Mouse (Mus musculus) limb, embryonic 11.5 days (tissue): ENCODE measurements around the gene Prpf38b. TPM values are rescaled to one million over a fixed set of nuclear protein-coding genes. Genes with fewer than 3 reads are reported as not detected.
"Not testable (repeated sequence)": the region's sequence is repeated elsewhere in the genome, so short reads cannot be mapped to it uniquely, and the experiment has no call there.

Experiments used
- ATAC-seq: fragments of 200-750 bp; cut with Nextera tagmentation; 2 replicates; pipeline ENCODE4 v1.8.0; 2017; ENCODE audit warnings: low read depth; ENCODE audit not compliant: insufficient number of reproducible peaks, low FRiP score, low TSS enrichment
- DNase-seq: peaks from one replicate; pipeline ENCODE4 v3.0.0-alpha.2; 2015; ENCODE audit warnings: low spot score
- H3K27ac ChIP-seq: fragments of 300-500 bp; sonication (generic); replicated peaks from 2 replicates; pipeline ENCODE4 v1.5.1; 2014; ENCODE audit warnings: low read depth, mild to moderate bottlenecking, low read length
- H3K27me3 ChIP-seq: fragments of 300-500 bp; sonication (generic); 2 replicates; pipeline ENCODE4 v1.6.1; 2014; ENCODE audit warnings: mild to moderate bottlenecking, low read length, mixed read lengths; ENCODE audit not compliant: control insufficient read depth, insufficient read depth
- H3K36me3 ChIP-seq: fragments of 300-500 bp; sonication (generic); 2 replicates; pipeline ENCODE4 v1.6.1; 2014; ENCODE audit warnings: mild to moderate bottlenecking, low read length, moderate library complexity, mixed read lengths; ENCODE audit not compliant: control insufficient read depth, insufficient read depth
- H3K4me1 ChIP-seq: fragments of 300-500 bp; sonication (generic); 2 replicates; pipeline ENCODE4 v1.6.1; 2014; ENCODE audit warnings: low read length, mixed read lengths; ENCODE audit not compliant: control insufficient read depth, insufficient read depth
- H3K4me2 ChIP-seq: fragments of 300-500 bp; sonication (generic); 2 replicates; pipeline ENCODE4 v1.6.1; 2014; ENCODE audit warnings: low read depth, mild to moderate bottlenecking, moderate library complexity; ENCODE audit not compliant: severe bottlenecking
- H3K4me3 ChIP-seq: fragments of 300-500 bp; sonication (generic); 2 replicates; pipeline ENCODE4 v1.5.1; 2014; ENCODE audit warnings: low read depth, low read length
- H3K9ac ChIP-seq: fragments of 300-500 bp; sonication (generic); 2 replicates; pipeline ENCODE4 v1.6.1; 2014; ENCODE audit warnings: mild to moderate bottlenecking, low read length
- H3K9me3 ChIP-seq: fragments of 300-500 bp; sonication (generic); 2 replicates; pipeline ENCODE4 v1.6.1; 2016; ENCODE audit warnings: low read length; ENCODE audit not compliant: control insufficient read depth
- WGBS: fragments of 180-500 bp; shearing (Covaris S2); extraction: QIAGEN DNeasy Blood & Tissue Kit; methylation state at CpG from one replicate; pipeline ENCODE4 v1.1.7; 2014; 5-methylcytosine and 5-hydroxymethylcytosine counted together
- polyA plus RNA-seq: library from polyadenylated mRNA; unstranded; fragments of >200 nt; fragmentation: Nextera tagmentation; extraction: Ambion mirVana; gene quantifications from 2 replicates; pipeline ENCODE4 v1.2.1, GENCODE M21; 2014

Gene Prpf38b
- polyA plus RNA-seq, 1 experiment from 2014 or later = 79.9 TPM

DNA sequence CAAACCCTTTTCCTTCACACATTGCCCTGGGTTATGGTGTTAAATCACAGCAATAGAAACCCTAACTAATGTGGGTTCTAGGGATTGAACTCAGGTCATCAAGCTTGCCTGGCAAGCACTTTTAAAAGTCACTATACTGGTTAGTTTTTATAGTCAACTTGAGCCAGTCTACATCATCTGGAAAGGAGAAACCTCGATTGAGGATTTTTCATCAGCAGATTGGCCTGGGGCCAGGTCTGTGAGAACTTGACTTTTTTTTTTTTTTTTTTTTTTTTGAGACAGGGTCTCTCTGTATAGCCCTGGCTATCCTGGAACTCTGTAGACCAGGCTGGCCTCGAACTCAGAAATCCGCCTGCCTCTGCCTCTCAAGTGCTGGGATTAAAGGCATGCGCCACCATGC is 49.2 kb downstream of the Prpf38b start:
- WGBS = 95% methylated on average over 4 of the region's 4 CpGs
- not testable (repeated sequence) for H3K4me2 ChIP-seq, DNase-seq, H3K9me3 ChIP-seq, ATAC-seq, H3K27ac ChIP-seq, H3K4me1 ChIP-seq, H3K9ac ChIP-seq, H3K4me3 ChIP-seq, H3K36me3 ChIP-seq, H3K27me3 ChIP-seq

DNA sequence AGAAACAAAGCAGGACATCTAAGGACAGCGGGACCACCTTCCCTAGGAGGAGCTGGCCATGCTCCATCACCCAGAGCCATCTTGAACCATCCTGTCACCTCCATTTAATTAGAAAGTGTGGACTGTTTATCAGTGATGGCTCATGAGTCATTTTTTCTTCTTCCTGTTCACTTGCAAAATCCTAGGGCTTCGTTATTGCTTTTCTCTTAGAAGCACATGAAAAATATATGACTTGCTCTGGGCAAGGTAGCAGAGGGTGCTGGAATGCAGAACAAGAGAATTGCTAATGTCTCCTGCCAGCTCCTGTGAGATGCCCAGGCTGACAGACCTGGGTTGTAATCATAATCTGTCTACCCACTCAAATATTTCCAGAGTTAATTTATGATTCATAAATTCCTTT is 50.7 kb downstream of the Prpf38b start:
- H3K36me3 ChIP-seq = no peaks in the 10 kb centered on the region
- WGBS = 81% methylated on average over 2 of the region's 2 CpGs
- no peaks in the 10 kb centered on the region for H3K9me3 ChIP-seq
- H3K4me3 ChIP-seq = no peak overlapping the region
- ATAC-seq (no peak), DNase-seq (no peak)
- H3K4me1 ChIP-seq = 0 out of 2 replicates have a peak, but pooled peaks cover 2% of the 10 kb centered on the region
- H3K9ac ChIP-seq = no peak overlapping the region
- no peaks in the 10 kb centered on the region for H3K27me3 ChIP-seq
- H3K4me2 ChIP-seq = no peak overlapping the region
- no peak overlapping the region for H3K27ac ChIP-seq

DNA sequence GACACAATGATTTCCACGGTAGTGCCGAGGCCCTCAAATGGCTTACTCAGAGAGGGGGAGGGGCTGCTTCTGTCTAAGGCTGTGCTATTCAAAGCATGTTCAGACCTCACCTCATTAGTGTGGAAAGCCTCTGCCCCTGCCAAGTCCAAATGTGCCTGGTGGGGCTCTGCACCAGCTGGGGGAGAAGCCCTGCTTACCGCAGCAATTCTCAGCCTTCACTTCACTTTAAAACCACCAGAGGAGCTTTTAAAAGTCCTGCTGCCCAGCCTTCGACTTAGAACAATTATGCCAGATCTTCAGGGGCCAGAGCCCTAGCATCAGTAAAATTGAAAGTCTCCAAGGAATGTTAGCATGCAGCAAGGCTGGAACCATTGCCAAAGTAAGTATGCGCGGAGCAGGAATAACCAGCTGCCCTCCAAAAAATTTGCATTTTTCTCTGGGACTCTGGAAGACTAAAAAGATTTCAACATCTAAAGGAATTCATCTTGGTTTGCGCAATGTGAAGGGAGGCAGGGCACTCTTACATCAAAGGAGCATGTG is 53.2 kb downstream of the Prpf38b start:
- H3K4me2 ChIP-seq = no peak overlapping the region
- H3K9ac ChIP-seq = no peak overlapping the region
- no peak overlapping the region for H3K27ac ChIP-seq
- 0 out of 2 replicates have a peak, but pooled peaks cover 2% of the 10 kb centered on the region for H3K4me1 ChIP-seq
- DNase-seq (peak; percentile 70), ATAC-seq (peak; percentile 82; the same call in 1 of the 2 replicates)
- WGBS = 34% methylated on average over 7 of the region's 7 CpGs
- H3K4me3 ChIP-seq = no peak overlapping the region
- H3K9me3 ChIP-seq = no peaks in the 10 kb centered on the region
- no peaks in the 10 kb centered on the region for H3K36me3 ChIP-seq
- H3K27me3 ChIP-seq = no peaks in the 10 kb centered on the region

- ATAC-seq (0 out of 2 replicates have a peak, but pooled peaks have one; percentile 14), DNase-seq (no peak)
- H3K4me3 ChIP-seq = no peak overlapping the region
- no peaks in the 10 kb centered on the region for H3K27me3 ChIP-seq
- 76% methylated on average over 1 of the region's 1 CpGs for WGBS
- H3K9me3 ChIP-seq = no peaks in the 10 kb centered on the region
- H3K36me3 ChIP-seq = no peaks in the 10 kb centered on the region
- H3K4me1 ChIP-seq = 0 out of 2 replicates have a peak, but pooled peaks cover 2% of the 10 kb centered on the region
- no peak overlapping the region for H3K4me2 ChIP-seq
- H3K27ac ChIP-seq = no peak overlapping the region
- H3K9ac ChIP-seq = no peak overlapping the region
These were observed 53.8 kb downstream of the Prpf38b start for GRCm38 (mm10) chr3:108857714-108858113.

GRCm38 (mm10) chr3:108857124-108857470 is 54.4 kb downstream of the Prpf38b start:
- Histone ChIP-seq H3K27ac (no peak overlapping the region), H3K27me3 (no peaks in the 10 kb centered on the region), H3K4me3 (no peak overlapping the region), H3K9me3 (no peaks in the 10 kb centered on the region), H3K36me3 (no peaks in the 10 kb centered on the region), H3K4me2 (no peak overlapping the region), H3K9ac (no peak overlapping the region), H3K4me1 (0 out of 2 replicates have a peak, but pooled peaks cover 2% of the 10 kb centered on the region)
- ATAC-seq (no peak), DNase-seq (no peak)
- WGBS = 29% methylated on average over 3 of the region's 3 CpGs

- no peak overlapping the region for H3K27ac ChIP-seq
- no peak for ATAC-seq
These were observed 55.0 kb downstream of the Prpf38b start for GRCm38 (mm10) chr3:108856386-108857123.

DNA sequence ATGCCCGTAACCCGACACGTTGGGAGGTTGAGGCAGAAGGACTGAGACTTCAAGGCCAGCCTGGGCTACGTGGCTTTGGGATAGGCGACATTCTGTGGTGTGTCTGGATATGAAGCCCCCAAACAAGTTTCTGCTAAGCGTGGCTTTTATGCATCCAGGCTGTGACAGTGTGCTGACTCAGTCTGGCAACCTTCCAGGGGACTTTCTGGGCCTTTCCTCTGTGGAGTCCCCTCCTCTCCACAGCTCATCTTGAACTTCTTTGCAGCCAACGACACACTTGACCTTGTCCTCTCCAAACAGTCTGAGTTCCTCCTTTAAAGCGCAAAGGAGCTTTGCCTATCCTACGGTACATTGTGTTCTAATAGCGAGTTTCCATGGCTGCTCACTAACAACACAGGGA is 55.7 kb downstream of the Prpf38b start:
- no peaks in the 10 kb centered on the region for H3K36me3 ChIP-seq
- WGBS = 81% methylated on average over 10 of the region's 10 CpGs
- no peak overlapping the region for H3K9ac ChIP-seq
- H3K27me3 ChIP-seq = no peaks in the 10 kb centered on the region
- no peak overlapping the region for H3K27ac ChIP-seq
- ATAC-seq (no peak), DNase-seq (no peak)
- H3K4me3 ChIP-seq = no peak overlapping the region
- 0 out of 2 replicates have a peak, but pooled peaks cover 2% of the 10 kb centered on the region for H3K4me1 ChIP-seq
- H3K4me2 ChIP-seq = no peak overlapping the region
- no peaks in the 10 kb centered on the region for H3K9me3 ChIP-seq

More at GRCm38 (mm10) chr3:108856386-108857123, 55.0 kb downstream of the Prpf38b start:
- Histone ChIP-seq H3K36me3 (no peaks in the 10 kb centered on the region), H3K9me3 (no peaks in the 10 kb centered on the region), H3K27me3 (no peaks in the 10 kb centered on the region), H3K9ac (no peak overlapping the region), H3K4me2 (no peak overlapping the region), H3K4me1 (0 out of 2 replicates have a peak, but pooled peaks cover 2% of the 10 kb centered on the region), H3K4me3 (no peak overlapping the region)
- WGBS = 51% methylated on average over 8 of the region's 8 CpGs
- peak; percentile 67 for DNase-seq

- ATAC-seq (no peak), DNase-seq (no peak)
- Histone ChIP-seq H3K9ac (no peak overlapping the region), H3K27ac (no peak overlapping the region), H3K4me2 (no peak overlapping the region), H3K9me3 (no peaks in the 10 kb centered on the region), H3K36me3 (no peaks in the 10 kb centered on the region), H3K4me3 (no peak overlapping the region), H3K4me1 (0 out of 2 replicates have a peak, but pooled peaks cover 2% of the 10 kb centered on the region), H3K27me3 (no peaks in the 10 kb centered on the region)
- WGBS = 65% methylated on average over 12 of the region's 12 CpGs
These were observed 56.2 kb downstream of the Prpf38b start for GRCm38 (mm10) chr3:108855371-108855770.
